Mouse (Mus musculus) bone marrow, adult 2 months (tissue): Measurements from ENCODE around the gene Zfp697.

Experiments
- CTCF ChIP-seq: fragments of 200-500 bp; IDR thresholded peaks from 2 replicates; pipeline ENCODE4 v1.5.1; 2011; ENCODE audit warnings: low read length, control low read depth; ENCODE audit not compliant: control insufficient read depth, insufficient read depth
- POLR2A ChIP-seq: fragments of 200-500 bp; IDR thresholded peaks from 2 replicates; pipeline ENCODE4 v1.6.1; 2011; ENCODE audit warnings: low read depth, mild to moderate bottlenecking, control low read depth, low read length, borderline replicate concordance; ENCODE audit not compliant: control insufficient read depth

- TF ChIP-seq CTCF (no peak), POLR2A (no peak)
Measured at GRCm38 (mm10) chr3:98756836-98757235, 374.6 kb downstream of the Zfp697 start.
